Mouse (Mus musculus): ENCODE measurements around the gene Dok7. TPM values are rescaled to one million over a fixed set of nuclear protein-coding genes. Genes with fewer than 3 reads are reported as not detected.

Gene Dok7
- not detected for total RNA-seq (2023)

DNA sequence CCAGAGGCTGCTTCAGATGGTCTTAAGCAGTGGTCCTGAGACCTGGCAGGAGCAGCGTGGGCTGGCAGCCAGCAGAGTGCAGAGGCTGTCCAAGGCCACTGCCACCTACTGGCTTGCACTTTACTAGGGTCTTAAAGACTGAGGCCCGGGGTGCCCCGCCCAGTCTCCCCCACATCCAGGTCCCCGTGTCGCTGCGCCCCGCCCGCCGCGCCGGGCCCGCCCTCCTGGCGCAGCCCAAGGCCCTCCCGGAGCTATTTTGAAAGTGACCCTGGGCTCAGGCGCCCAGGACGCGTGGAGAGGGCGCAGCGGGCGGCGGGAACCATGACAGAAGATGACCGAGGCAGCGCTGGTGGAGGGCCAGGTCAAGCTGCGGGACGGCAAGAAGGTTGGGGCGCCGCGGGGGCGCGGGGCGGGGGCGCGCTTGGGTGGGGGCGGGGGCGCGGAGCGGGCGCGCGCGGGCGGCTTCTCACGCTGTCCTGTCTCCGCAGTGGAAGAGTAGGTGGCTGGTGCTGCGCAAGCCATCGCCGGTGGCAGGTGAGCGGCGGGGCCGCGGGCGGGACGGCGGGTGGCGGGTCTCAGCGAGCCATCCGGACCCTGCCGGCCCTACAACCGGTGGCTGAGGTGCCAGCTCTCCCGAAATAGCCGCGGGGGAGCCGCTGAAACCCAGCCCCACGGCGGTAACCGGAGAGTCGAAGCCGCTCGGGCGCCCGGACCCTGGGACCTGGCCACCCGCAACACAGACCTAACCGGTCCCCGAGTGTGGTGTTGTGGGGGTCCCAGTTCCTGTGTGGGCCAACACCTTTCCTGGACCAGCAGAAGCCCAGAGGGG is at the start of gene Dok7:
Dok7 (plus strand) TSS at position 163 of the 829 bp plus-strand sequence.

DNA sequence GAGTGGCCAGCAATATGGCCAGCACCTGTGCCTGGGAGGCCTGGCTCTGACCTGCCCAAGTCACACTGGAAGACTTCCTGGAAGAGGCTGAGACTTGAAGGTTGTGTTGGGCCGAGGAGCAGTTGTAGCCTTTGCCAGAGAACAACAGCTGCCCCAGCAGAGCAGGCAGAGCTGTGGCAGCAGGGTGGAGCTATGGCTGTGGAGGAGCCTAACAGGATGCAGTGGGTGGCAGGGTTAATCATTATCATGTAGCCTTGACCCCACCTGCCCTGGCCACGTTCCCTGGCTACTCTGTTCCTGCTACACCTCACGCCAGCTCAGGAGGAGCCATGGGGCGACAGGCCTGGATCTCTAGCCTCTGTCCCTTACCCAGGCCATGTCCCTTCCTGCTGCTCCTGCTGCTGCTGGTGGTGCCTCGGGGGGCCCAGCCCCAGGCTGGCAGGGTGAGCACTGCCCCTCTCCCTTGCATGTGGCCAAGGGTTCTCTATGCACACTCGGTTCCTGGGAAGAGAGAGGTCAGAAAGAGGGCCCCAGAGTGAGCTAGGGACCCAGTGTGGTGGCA is 15.2 kb upstream of the Dok7 start, which contains the start of gene Hgfac:
Hgfac (plus strand) TSS at position 242 of the 562 bp plus-strand sequence.

DNA sequence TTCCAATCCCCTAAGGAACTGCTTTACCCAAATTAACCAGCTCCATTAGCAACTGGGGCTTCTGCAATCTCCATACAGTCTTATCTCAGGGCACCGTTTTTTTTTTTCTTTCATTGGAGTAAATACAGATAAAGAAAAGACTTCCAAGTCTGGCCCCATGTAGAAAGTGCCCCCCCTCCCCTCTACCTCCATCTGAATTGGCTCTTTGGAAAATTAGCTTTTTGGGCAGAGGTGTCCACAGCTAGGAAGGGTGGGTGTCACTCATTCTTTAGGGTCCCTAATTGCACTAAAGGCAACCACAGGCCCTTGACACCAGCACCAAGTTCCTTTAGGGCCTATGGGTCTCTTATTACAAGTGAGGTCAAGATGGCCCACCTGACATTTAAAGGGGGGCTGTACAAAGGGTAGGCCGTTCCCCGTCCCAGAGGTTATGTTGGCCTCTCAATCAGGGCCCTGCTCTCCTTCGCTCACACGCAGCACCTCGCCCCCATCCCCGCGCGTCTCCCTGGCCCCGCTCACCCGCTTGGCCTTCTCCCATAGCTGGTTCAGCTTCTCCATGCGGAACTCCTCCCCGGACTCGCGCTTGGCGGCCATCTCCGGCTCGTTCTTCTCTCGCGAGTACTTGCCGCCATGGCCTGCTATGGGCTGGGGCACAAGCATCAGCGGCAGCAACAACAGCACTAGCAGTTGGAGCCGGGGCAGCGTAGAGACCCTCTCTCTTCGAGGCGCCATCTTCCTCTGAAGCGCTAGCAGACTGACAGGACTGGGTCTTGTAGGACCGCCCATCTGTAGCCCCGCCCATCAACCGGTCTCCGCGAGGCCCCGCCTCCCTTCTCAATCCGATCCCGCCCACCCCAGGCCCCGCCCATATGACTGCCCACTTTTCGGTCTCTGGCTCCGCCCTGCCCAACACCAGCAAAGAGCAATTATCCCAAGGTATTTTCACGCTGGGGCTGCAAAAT is 48.7 kb downstream of the Dok7 start, which contains the start of gene Lrpap1:
Lrpap1 (minus strand) TSS at position 807 of the 962 bp plus-strand sequence.

Other genes starting within 250 kb of the Dok7 start
- 1 to 10 TPM in 1 of 2 experiments, under 1 TPM in 1; 0.84 to 1.6 TPM for gene Msantd1, start 148.8 kb upstream of the Dok7 start, total RNA-seq (2023)
- gene Rgs12, start 107.3 kb upstream of the Dok7 start, total RNA-seq (2023), result 1 to 10 TPM; 3.1 to 3.8 TPM
- gene Hgfac, start 15.3 kb upstream of the Dok7 start, total RNA-seq (2023), result not detected
- 10 to 100 TPM; 74.8 to 75.8 TPM for gene Lrpap1, start 49.0 kb downstream of the Dok7 start, total RNA-seq (2023)
- not detected for gene Adra2c, start 221.6 kb downstream of the Dok7 start, total RNA-seq (2023)

Data from monocyte, adult 59 days (primary cell).